Mouse (Mus musculus) left cerebral cortex, postnatal 14 days (tissue): ENCODE measurements around the gene Dcaf8. TPM values are rescaled to one million over a fixed set of nuclear protein-coding genes. Genes with fewer than 3 reads are reported as not detected.
A peak's percentile ranks its signal among the peaks of the same experiment; 100 is the strongest.

Experiments used
- DNase-seq, 2 experiments: peaks; one replicate each; pipeline ENCODE4 v3.0.0; 2021 to 2022; ENCODE audit warnings: low spot score in 2 of 2, mixed read lengths in 1 of 2
- intact Hi-C: fragments of 180-260 bp; cut with DNase I; formaldehyde crosslinking; loops from one replicate; pipeline ENCODE4 v1.15.1; 2025
- total RNA-seq, 2 experiments: library from RNA; stranded (reverse); gene quantifications; 2 replicates each; pipeline ENCODE4 v1.2.3; 2021

Gene Dcaf8
- total RNA-seq, 2 experiments from 2014 or later: 101 to 109 TPM

DNA sequence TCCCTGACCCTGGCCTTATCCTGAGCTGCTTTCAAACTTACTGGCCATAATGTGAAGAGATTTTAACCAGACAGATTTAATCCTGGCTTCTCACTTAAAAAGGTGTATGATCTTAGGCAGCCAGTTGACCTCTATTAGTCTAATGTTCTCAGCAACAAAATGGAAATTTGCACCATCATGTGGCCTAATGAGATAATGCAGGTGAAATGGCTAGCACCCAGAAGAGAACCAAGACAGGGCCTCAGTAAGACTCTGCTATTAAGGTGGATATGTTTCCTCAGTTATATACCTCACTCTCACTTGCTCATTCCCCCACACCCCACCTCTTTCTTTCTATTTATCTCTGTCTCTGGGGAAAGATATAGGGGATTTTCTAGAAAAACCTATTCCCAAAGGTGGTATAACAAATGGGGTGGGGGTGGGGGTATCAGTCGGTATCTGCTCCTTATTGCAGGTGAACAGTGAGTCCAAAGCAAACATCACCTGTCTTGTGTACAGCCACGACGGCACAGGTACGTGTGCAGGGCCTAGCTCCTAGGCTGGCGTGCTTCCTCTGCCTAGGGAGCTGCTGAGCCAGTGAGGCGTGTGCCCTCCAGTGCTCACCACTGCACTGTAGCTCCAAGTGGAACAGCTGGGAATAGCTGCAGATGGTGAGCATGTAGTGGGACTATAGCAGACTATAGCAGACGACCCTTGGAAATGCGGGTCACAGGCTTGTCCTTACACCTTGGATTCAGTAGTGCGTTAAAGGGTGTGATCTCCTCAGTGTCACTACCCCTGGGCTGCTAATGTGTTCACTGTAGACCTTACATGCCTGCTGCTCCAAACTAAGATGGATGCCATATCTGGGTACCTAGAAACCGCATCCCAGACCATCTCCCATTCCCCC, 38.8 kb downstream of the Dcaf8 start:
- intact Hi-C loops: no loop called here
- no peak for DNase-seq

DNA sequence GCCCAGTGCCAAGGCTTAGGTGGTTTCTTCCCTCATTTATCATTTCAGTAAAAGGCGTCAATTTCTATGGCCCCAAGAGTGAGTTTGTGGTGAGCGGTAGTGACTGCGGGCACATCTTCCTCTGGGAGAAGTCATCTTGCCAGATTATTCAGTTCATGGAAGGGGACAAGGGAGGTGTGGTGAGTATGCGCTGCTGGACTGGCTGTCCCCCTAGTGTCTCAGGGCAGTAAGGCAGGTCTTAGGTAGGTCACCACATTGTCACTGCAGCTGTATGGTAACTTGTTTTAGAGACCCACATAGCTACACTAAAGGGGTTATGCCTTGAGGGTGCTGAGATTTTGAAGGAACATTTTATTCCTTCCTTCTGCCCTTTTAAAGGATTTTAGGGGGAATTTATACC, 41.0 kb downstream of the Dcaf8 start:
- intact Hi-C loops: no loop called here
- no peak for DNase-seq

DNA sequence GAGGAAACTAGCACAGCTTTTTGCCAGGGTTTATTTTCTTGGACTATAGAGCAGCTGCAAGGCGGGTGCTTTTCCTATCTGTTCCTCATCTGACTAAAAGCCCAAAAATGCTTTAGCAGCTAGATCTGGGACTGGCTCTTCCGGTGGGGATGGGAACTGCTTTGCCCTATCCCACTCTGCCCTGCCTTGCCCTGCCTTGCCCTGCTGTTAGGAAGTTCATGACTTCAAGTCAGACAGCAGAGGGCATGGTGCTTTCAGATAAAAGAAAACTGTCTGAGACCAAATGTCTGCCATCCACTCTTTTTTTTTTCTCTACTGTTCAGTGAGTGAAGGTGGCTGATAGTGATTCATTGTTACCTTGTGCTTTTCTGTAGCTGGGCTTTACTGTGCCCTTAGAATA, 43.7 kb downstream of the Dcaf8 start:
- intact Hi-C loops: no loop called here
- DNase-seq: no peak

DNA sequence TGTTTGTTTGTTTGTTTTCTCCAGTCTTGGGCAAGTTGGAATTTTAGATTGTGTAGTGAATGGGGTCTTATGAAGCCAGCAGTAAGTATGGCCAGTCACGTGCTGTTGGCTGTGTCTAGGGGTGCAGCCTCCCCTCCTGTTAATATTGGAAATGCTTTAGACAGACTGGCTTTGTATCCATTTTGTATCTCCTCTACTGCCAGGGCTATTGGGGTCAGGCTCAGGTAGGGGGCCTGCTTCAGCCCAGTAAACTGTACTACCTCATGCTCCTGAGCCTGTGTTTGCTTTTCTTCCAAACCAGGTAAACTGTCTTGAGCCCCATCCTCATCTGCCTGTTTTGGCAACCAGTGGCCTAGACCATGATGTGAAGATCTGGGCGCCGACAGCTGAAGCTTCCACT, 44.3 kb downstream of the Dcaf8 start:
- no peak for DNase-seq
- intact Hi-C loops: no loop called here

DNA sequence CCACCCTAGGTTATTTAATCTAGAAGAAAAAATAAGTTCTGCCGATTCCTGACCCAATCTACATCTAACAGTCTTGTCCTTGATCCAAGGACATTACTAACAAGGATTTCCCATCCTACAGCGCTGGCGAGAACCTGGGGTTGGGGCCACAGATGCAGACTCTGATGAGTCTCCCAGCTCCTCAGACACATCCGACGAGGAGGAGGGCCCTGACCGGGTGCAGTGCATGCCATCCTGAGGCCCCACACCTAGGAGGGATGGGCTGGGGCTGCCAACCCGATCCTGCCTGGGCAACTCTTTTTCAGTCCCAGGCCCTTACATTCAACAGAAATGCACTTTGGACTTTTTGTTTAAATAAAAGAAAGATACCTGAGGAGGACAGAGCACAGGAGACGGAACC, 46.6 kb downstream of the Dcaf8 start:
- intact Hi-C loops: no loop called here
- no peak for DNase-seq

DNA sequence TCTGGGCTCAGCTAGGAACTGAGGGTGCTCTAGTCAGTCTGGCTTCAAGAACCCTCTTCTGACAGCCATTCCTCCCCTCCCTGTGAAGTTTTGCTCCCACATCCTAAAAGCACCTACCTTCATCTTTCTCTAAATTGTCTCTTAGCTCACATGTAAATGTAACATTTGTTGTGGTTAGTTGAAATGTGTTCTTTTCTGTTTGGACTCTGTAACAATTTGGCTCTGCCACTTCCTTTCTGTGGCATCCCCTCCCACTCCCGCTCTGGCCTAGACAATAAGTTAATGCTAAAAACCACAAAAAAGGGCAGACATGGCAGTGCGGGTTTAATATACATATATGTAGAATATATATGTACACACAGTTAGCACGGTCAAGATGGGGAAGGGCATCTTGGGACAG, 49.3 kb downstream of the Dcaf8 start:
- intact Hi-C loops: no loop called here
- DNase-seq: no peak

DNA sequence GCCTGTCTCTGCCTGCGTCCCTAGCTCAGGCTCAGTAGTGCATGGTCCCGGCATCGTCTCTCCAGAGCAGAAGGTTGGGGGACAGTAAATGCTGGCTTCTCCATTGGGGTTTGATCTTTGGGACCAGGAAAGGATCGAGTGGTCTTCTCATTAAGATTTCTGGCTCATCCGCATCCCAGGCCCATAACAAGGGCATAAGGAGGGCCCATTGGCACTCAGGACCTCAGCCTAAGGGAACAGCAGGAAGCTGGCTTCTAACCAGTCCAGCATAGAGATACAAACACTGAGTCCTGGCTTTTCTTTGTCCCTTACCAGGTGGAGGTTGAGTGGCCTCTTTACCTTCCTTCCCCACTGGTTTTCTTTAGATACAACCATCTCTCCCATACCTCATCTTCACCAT, 50.0 kb downstream of the Dcaf8 start:
- no peak for DNase-seq
- intact Hi-C loops: no loop called here

DNA sequence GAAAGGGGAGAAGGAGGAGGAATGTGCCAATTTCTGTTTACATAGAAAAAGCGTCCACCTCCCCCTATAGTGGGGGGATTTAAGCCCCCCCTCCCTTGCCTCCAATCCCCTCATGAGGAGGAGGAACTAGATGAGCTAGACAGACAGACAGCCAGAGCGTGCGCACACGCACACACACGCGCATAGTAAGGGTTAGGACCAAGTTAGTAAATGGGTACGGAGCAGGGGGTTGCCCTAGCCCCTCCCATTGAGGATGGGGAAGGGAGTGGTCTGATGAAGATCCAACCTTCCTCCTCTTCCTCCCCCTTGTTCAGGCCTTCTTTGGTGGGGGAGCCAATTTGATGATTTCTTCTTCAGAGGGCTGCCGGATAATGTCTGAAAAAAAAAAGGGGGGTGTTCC, 50.4 kb downstream of the Dcaf8 start:
- intact Hi-C loops: no loop called here
- DNase-seq: no peak

DNA sequence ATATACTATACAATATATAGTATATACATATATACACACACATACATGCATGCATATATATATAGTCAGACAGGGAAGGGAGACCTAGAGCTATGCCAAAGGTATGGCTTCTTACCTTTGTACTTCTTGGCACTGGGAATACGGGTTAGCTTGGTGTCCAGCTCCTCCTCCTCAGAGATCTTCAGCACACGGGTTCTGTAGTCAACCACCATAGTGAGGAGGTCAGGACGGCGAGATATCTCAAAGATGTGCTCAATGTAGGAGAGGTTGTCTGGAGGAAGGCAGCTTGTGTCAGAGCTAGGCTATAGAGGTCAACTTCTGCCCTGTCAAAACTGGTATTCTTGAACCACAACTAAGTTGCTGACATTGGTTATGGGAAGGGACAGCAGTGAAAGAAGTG, 51.1 kb downstream of the Dcaf8 start:
- intact Hi-C loops: no loop called here
- DNase-seq: no peak

DNA sequence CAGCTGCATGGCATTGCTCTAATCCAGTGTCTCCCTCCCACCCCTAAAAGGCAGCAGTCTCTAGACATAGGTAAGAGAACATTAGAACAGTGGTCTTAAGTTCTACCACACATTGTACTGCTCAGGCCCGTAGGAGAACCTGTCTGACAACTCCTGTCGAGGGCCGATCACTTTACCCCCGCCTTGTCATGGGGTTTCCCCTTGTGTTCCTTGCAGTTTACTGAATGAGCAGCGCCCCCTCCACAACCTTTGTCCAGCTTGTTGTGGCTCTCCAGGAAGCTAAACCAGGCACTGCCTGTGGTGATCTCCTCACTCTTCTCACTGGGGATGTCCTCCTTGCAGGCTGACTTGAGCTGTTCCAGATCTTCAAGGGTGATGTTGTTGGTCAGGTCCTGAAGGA, 52.3 kb downstream of the Dcaf8 start:
- no peak for DNase-seq
- intact Hi-C loops: no loop called here

DNA sequence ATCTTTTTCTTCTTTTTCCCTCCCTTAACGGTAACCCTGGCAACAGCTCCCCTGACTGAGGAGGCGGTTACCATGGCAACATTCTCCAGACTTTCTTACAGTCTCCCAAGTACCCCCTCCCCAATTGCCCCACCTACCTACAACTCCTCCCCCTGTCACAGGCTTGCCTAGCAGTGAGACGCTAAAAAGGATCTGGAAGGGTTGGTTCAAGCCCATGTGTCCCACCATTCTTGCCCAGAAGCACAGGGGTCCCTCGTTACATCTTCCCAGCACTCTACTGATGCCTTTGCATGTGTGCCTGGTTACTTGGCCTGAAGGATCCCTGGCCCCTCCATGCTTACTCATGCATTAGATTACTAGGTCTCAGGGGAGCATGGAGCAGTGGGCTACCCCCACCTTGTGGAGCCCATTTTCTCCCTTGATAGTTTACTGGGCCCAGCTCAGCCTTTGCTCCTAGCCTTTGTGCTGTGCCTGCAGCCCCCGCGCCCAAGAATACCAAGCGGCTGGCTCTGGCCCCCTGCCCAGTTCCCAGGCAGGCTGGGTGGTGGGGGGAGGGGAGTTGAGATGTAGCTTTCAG, 53.1 kb downstream of the Dcaf8 start:
- intact Hi-C loops: no loop called here

DNA sequence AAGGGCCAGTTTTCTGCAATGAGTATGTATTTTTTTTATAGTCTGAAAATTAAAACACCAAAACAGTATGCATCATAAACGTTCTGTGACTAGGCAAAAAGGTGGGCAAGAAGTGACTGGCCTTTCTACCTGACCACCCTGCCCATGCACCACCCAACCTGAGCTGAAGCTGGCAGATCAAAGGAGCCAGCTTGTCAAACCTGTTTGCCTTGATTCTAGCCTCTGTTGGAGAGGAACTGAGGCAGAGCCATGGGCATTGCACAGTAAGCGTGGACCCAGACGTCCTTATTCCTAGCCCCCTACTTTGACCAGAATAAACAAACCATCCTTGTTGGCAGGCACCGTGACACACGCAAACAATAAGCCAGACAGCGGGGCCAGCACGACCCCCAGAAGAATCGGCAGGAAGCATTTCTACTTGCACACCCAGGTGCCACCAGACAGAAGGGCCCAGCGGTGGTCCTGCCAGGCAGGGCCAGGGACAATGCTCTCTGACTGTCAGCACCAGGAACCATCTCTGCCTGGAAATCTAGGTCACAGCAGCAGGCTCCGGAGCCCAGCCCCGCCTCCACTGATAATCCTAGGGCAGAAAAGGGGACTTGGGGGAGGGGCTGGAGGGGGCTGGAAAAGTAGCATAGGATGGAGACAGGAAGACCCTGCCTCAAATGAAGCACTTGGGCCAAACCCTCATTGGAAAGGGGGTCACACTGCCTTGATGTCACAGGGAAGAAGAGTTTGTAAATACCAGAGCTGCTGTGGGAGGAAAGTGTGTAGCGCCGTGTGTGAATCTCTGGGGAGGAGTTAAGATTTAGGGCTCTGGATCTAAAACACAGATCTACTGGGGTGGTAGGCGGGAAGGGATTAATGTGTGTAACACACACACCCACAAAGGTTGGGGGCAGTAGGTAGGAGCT, 54.3 kb downstream of the Dcaf8 start:
- DNase-seq: no peak
- intact Hi-C loops: no loop called here

More for the DNA sequence above, 53.1 kb downstream of the Dcaf8 start:
- DNase-seq: peak; percentile 84 to 92

DNA sequence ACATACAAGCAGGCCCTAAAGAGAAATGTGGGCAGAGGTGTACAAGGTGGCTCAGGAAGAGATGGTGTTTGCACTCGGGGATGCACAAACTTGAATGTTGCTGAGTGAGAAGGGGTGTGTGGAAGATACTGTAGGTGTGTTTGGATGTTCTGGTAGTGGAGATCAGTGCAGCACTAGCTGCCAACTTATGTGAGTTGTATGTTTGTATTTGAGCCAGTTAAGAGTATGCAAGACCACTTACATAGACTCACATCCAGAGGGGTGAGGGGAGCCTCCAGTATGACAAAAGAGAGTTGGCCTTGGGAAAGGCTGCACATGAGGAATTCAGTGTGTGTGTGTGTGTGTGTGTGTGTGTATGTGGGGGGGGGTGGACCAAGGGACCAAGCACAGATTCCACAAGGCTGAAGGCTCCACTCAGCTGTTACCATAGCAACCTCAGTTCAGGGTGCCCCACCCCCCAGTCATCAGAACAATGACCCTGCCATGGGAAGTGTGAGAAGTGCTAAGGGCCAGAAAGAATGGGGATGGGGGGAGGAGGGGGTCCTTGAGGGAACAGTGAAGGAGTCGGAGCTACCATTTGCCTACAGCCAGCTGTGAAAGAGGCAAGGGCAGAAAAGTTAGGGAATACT, 55.1 kb downstream of the Dcaf8 start:
- intact Hi-C loops: no loop called here
- peak in 1 of 2 experiments; percentile 62 for DNase-seq

DNA sequence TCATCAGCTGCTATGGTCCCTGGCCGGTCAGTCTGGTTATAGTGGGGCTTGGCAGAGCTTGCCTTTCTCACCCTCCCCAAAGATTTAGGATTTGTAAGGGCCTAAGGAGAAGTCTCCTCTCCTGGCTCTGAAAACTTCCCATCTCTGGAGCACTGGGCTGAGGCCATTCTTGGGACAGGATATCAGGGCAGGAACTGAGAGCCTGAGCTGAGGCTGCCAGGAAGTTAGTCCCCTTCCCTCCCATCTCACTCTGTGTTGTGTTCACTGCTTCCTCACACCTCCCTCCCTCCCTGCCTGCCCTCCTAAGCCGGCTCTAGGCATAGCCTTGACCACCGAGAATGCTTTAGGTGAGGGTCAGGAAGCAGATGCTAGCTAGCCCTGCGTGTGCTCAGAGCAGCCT, 55.7 kb downstream of the Dcaf8 start:
- no peak for DNase-seq
- intact Hi-C loops: no loop called here

DNA sequence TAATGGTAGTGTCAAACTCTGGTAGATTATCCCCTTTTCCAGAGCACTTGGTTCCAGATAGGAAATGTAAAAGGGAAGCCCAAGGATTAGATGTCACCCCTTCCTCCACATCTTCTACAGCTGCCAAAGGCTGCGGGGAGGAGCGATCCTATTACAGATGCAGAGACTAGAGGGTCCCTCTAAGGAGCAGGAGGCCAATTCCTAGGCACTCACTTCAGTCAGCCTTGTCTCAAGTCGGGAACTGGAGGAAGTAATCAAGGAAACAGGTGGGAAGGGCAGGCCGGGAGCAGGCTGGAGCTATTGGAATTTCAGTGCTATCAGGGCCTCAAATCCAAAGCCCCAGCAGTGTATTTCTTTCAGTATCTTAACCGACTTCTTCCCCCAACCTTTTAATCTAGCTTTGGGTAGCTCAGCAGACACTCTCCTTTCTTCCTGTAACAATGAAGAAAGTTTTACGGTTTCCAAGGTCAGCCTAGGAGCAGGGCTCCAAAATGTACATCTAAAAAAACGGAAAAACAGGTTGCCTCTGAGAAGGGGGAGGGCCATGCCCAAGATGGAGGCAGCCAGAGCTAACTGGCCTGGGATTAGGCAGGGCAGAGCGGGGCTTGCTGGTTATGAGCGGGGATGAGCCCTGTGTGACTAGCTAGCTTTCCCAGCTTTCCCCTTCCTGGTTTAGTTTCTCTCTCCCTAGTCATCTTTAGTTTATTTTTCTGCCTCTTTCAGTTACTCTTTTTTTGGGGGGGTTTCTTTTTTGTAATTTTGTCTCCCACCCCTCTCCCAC, 56.3 kb downstream of the Dcaf8 start:
- intact Hi-C loops: loop anchor here (2.0 kb wide), 1 partner anchor 109 kb away; no protein-coding TSS in a partner anchor

DNA sequence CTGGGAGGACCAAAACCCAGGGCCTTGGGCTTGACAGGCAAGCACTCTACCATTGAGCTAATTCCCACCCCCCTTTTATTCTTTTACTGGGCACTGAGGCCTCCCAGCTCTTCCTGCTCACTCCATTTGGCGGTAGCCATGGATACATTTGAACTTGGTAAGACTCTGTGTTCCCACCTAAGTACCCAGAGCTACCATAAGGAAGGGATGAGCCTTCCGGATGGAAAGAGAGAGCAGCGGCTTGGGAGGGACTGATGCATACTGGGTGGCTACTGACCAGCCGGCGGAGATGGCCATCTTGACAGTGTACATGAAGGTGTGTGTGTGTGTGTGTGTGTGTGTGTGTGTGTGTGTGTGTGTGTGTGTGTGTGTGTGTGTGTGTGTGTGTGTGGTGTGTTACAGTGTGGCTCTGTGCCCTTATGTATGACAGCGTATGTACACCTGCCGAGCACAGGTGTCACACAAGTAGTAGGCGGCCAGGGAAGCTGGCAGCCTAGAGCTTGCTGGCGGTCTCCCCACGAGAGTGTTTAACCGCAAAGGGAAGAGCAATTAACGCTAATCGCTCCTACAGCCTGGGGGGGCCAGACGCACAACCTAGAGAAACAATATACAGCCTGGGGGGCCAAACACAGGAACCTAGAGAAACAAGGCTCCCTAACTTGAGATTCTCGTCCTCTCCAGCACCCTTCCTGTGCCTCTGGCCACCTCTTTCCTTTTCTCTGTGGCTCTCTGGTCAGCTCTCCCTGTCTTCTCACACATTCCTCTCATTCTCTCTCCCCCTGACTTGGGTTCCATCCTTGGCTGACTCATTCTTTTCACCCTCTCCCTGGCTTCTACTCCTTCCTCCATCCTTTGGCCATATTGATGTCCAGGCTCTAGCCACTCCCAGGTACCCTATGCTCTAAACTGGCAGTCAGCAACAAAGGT, 57.2 kb downstream of the Dcaf8 start:
- intact Hi-C loops: loop anchor here (2.0 kb wide), 1 partner anchor 108 kb away; no protein-coding TSS in a partner anchor

More for the DNA sequence above, 56.3 kb downstream of the Dcaf8 start:
- no peak for DNase-seq

DNA sequence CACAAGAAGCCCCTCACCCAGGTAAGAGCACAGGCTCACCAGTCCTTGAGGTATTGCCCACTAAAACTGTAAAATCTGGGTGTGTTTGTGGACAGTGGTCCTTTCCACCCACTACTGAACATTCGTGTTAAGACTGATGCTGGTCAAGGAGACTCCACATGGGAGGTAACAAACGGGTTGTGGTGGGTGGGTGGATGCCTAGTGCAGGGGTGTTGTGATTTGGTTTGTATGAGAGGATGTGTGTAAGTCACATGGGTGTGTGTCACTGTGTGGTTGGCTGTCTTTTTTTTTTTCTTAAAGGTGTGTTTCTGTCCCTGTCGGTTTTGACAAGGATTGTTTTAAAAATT, 57.8 kb downstream of the Dcaf8 start:
- intact Hi-C loops: loop anchor here (2.0 kb wide), 1 partner anchor 107 kb away; no protein-coding TSS in a partner anchor
- peak in 1 of 2 experiments; percentile 78 for DNase-seq

More for the DNA sequence above, 57.2 kb downstream of the Dcaf8 start:
- no peak for DNase-seq
